Mouse (Mus musculus): ENCODE measurements at regions not wholly inside any gene's neighbourhood (a gene's known extent, or its start where the extent isn't known, plus 50 kb on each side); places are given as distances from the start of the nearest gene placed in this dataset.

DNA sequence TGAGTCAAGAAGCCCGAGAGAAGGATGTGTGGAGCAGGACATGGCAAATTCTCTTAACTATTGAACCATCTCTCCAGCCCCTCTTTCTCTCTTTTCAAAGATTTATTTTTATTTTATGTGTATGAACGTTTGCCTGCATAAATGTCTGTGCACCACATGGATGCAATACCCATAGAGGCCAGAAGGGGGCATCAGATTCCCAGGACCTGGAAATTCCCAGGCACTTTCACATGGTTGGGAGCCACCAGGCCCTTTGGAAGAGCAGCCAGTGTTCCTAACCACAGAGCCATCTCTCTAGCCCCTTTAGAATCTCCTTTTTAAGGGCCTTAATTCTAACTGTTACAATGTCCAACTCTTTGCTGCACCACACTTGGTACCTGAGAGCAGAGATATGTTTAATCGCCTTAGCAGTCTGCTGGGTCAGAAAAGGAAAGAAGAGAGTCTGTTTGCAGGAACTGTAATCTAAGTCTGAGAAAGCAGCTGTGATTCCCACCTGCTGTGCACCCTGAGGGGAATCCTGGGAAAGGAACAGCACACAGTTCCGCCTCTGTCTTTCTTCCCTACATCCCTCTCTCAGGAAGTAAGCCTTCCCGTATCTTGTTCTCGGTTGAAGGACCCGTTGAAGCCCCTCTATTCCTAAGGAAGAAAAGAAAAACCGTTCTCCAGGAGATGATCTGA, 186.8 kb downstream of the Katnal1 start:
- no peak for DNase-seq (ENCODE audit: low read depth, low spot score)

DNA sequence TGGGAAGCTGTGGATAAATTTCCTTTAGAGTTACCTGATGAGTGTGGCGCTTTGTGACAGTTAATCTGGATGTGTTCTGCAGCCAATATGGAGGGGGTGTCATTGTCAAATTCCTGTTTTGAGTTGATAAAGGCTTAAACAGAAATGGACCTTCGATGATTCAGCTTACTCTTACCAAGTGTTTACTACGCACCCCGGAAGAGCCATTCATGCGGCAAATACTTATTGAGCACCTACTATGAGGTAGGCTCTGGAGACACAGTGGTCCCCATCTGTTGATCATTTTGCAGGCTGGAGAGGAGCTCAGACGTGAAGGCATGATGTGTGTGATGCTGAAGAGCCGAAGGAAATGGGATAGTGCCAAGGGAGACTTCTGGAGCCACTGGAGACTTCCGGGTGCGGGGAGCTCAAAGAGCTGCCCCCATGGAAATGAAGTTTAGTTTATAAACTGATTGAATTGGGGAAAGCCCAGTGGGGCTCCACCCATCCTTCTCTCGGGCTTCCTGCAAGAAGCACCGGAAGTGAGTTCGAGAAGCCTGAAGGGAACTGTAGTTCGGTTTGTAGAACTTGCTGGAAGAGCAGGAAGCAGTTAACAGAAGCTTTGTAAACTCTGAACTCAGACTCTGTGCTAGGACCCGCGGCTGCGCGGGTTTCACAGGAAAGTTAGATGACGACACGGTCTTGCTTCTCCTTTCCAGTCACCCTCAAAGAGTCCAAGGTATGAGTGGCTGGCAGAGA, 187.7 kb downstream of the Katnal1 start:
- DNase-seq (ENCODE audit: low read depth, low spot score) = peak; percentile 18

DNA sequence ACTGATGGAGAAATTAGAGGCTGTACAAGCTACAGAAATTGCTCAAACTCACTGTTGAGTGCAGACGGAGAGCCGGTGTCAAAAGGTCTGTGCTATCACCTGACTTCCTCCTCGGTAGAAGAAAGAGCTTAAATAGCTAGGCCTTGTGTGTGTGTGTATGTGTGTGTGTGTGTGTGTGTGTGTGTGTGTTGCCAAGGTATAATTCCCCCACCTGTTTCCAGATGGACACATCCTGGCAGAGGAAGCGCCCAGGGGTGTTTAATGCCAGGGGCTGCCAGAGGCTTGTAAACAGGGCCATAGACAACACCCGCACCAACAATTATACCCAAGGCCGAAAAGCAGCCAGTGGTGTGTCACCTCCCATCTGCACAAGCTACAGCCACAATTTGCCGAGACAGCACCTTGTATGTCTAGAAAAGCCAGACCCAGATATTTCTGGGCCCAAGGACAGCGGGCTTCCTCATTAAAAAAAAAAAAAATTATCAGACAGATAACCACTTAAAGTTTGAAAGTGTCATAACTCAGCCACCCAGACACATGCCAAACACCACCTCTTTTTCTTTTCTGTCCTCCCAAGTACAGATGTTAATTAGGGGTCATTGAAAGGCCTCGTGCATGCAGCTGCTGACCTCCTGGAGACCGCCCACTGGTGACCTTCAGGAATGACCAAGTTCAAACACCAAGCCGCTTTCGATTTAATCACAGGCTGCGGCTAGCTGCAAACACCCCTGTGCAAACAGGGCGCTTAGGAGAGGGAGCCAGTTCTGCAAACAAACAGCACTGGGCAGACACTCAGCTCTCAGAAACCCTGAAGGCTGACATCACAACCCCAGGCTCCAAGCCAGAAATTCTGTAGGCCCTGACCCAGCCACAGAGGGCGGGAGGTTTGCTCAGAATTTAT, 188.0 kb upstream of the Ubl3 start:
- peak; percentile 72 for DNase-seq (ENCODE audit: low read depth, low spot score)

DNA sequence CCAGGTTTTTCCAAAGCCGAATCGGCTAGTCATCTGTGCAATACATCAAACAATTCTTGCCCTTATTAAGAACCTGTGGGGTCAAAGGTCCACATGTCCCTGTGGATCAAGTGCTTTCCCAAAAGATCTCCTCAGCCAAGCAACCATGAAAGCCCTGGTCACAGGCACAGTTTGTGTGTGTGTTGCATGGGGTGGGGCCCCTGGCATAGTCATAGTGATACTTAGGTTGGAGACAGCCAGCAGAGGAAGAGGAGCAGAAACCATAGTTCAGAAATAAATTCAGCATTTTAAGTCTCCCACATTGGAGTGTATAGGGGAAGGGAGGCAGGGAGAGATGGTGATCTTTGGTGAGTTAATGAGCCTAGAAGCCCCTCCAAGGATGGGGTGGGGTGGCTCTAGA, 187.1 kb upstream of the Ubl3 start:
- no peak for DNase-seq (ENCODE audit: low read depth, low spot score)

DNA sequence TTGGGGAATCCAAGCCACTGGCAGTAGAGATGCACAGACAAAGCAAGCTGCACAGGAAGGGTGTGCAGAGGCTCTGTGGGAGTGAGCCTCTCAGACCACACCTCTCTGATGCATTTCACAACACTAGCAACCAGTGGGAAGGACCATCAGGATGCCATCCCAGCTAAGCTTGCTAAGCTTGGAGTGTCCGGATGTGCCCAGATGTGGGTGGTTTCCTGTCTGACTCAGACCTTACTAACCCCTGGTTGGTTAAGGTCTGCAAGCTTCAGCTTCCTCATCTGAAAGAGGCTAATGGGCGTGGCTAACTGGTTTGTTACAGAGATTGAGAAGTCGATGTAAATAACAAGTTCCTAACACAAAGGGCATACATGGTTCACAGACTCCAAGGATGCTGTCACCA, 186.6 kb upstream of the Ubl3 start:
- DNase-seq (ENCODE audit: low read depth, low spot score) = peak; percentile 63

DNA sequence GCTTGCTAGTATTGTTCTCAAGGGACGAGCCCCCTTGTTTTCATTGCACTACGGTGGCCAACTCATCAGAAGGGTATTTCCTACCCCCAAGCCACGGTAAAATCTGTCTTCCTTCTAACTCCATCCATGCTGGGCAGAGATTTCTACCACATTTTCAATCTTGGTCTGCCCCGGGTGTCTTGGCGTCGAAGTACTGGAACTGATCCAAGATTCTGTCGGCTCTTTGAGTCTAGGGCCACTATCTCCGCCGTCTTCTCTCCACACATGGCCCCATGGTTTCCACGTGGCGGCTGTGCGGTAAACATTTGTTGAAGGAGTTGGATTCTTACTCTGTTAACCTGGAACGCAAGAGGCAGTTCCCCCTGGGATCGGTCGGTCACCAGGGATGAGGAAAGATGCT, 177.0 kb upstream of the Ubl3 start:
- DNase-seq (ENCODE audit: low read depth, low spot score) = no peak

DNA sequence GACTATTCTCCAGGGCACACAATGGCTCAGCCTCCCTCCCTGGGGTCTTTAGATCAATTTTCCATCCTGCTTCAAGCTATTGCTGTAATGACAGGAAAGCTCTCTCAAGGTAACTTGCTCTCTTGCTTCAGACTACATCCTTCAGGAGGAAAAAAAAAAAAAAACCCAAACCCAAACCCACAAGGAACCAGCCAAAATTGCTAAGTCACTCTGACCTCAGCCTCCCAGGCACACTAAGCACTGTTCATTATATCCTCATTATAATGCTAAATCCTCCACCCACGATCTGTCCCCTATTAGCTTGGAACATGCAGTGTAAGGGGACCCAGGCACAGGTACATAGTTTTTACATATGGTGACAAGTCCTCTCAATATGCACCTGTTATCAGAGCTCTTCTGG, 175.9 kb upstream of the Ubl3 start:
- no peak for DNase-seq (ENCODE audit: low read depth, low spot score)

DNA sequence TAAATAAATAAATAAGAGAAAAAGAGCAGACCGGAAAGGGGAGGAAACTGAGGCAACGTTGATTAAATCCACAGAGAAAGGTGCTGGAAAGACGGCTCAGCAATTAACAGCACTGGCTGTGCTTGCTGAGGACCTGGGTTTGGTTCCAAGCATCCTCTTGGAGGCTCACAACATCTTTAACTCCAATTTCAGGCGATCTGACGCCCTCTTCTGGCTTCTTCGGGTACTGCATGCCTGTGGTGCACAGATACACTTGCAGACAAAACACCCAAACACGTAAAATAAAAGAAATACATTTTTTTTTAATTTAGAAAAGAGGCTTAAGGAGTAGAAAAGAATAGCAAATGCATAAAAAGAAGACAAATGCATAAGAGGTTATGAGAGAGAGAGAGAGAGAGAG, 173.9 kb upstream of the Ubl3 start:
- no peak for DNase-seq (ENCODE audit: low read depth, low spot score)

DNA sequence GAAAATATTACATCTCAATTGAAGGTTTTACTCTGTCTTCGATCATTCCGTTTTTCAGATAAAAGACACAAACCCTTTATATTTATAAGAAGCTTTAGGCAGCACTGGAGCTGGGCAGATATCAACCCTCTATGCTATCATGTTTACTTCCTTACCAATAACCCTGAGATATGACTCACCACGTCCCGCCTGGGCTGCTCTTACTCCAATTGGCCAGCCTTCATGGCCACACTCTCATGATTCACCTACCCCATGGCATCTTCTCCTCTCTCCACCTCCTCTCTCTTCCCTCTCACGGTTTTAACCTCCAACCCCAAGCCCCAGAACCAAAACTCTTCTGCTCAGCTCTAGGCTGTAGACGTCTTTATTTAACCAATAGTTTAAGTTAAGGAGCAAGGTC, 171.9 kb upstream of the Ubl3 start:
- DNase-seq (ENCODE audit: low read depth, low spot score) = no peak

DNA sequence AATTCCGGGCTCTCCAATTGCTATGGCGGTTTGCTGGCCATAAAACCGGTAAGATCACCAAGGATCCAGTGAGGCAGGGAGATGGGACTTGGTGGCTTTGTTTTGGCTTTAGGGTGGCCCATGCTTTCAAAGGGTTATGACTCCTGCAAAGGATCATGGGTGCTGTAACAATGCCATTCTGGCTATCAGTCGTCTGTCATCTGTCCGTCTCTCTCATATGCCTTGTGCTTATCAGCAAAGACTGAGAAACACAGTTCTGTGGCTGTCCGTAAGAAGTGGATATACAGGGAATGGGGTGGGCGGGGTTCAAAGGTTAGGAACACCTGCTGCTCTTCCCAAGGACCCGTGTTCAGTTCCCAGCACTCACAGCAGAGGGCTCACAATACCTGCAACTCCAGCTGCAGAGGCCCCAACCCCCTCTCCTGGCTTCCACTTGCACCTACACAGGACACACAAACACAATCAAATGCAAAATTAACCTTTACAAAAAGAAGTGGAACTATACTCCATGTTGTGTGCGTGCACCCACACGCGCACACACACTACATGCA, 171.2 kb upstream of the Ubl3 start:
- no peak for DNase-seq (ENCODE audit: low read depth, low spot score)

DNA sequence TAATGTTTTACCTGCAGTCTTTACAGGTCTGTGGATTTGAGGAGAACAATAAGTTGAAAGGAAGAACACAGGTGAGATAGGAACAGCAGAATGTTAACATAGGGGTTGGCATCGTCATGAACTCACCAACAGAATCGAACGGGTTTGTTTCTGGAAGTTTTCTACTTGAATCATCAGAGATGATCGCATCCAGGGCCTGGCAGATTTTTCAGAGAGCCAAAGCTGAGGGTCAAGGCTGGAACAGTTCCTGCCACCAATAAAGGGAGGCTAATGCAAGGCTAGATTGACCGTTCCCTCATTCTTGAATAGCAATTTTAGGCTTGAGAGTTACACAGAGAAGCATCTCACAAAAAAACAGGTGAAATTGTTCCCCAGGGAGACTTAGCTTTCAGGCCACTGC, 168.0 kb upstream of the Ubl3 start:
- no peak for DNase-seq (ENCODE audit: low read depth, low spot score)

DNA sequence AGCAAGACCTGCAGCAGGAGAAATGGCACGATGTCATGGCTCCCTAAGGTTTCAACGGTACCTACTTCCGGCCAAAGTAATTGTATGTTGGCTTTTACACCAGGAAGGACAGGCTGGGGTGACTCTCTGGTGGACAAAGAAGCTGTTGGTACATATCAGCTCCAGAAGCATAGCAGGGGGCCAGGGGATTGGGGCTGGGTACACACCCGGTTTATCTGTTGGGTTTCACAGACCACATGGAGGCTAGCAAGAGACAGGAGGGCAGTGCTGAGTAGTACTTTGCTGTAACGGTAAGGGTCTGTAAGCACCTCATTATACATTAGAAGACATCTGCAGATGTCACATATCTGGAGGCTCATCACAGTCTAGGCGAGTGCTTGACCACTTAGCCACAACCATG, 164.0 kb upstream of the Ubl3 start:
- DNase-seq (ENCODE audit: low read depth, low spot score) = no peak

DNA sequence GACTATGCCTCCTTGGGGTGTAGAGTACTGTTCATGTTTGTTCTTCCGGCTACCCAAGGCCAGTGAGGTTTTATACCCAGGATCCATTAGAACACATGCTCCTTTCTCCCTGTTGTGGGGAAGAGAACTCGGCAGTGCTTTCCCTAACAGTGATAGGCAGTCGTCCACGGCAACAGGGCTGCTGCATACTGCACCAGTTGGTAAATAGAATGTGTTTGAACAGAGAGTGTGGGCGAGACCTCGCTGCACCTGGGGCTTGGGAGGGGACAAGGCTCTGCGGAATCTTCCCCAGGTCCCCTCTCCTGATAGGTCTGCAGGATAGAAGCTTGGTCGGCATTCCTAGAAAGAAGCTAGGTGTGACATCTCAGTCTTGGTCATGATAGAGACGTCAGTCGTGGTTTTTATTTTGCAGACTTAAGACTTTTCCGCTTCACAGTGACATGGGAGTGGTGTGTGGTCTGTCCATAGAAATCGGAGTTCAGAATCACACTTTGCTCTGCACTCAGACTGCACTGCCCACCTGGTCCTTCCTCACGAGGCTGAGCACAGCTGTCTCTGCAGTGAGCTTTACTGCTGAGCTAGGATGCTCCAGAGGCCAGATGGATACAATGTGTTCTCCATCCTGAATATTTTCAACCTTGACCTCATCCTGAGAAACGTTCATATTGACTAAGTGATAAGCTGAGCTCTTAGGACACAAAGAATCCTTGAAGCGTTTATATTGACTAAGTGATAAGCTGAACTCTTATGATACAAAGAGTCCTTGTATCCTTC, 162.8 kb upstream of the Ubl3 start:
- no peak for DNase-seq (ENCODE audit: low read depth, low spot score)

DNA sequence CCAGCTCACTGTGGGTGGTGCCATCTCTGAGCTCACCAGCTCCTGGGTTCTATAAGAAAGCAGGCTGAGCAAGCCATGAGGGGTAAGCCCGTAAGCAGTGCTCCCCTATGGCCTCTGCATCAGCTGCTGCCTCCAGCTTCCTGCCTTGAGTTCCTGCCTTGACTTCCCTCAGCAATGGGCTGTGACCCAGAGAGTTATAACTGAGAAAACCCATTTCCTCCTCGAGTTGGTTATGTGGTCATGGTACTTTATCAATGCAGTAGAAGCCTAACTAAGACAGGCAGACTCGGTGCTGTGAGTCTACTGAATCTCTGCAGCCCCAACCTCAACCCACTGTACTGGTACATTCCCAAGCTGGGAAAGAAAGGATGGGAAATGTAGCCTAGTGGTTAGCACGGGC, 162.2 kb upstream of the Ubl3 start:
- DNase-seq (ENCODE audit: low read depth, low spot score) = no peak

DNA sequence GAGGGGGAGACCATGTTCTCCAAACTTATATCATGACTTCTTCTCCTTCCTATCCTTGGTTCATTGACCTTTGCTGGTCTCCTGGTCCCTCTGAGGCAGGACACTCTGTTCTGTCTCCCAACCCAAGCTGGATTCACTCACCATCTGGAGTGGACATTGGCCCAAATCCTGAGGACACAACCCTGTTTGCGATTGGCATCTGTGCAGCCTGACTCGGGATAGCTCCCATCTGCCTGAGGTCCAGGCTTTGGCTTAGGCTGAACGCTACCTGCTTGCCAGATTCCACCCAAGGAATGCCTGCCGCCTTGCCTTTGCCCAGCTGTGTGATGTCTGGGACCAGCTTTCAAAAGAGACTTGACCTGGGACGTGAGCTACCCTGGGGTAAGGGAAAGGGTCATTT, 161.2 kb upstream of the Ubl3 start:
- DNase-seq (ENCODE audit: low read depth, low spot score) = no peak

DNA sequence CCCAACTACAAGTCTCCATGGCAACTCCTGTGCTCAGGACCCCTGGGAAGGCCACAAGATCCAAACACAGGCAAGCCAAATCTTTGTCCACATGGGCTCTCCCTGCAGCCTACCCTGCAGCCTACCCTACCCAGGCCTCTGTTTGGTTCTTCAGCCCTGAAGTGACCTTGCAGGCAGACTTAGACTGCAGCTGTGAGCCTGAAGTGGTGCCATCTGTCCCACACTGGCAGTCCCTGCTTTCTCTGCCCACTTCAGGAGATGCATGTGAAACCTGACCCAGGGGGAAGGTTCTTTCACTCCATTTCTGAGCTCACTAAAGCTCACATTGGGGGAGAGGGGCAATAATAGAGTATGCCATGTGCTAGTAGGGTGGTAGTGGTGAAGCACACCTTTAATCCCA, 160.4 kb upstream of the Ubl3 start:
- no peak for DNase-seq (ENCODE audit: low read depth, low spot score)

DNA sequence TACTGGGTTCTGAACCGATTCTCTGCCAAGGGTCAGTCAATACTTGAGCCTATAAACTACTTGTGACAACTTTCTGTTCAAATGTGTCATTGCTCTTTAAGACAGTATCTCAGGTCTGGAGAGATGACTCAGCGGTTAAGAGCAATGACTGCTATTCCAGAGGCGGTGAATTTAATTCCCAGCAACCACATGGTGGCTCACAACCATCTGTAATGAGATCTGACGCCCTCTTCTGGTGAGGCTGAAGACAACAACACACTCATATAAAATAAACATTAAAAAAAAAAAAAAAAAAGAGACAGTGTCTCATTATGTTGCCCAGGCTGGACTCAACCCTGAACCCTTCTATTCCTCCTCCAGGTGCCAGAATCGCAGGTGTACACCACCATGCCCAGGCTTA, 159.0 kb upstream of the Ubl3 start:
- DNase-seq (ENCODE audit: low read depth, low spot score) = no peak

DNA sequence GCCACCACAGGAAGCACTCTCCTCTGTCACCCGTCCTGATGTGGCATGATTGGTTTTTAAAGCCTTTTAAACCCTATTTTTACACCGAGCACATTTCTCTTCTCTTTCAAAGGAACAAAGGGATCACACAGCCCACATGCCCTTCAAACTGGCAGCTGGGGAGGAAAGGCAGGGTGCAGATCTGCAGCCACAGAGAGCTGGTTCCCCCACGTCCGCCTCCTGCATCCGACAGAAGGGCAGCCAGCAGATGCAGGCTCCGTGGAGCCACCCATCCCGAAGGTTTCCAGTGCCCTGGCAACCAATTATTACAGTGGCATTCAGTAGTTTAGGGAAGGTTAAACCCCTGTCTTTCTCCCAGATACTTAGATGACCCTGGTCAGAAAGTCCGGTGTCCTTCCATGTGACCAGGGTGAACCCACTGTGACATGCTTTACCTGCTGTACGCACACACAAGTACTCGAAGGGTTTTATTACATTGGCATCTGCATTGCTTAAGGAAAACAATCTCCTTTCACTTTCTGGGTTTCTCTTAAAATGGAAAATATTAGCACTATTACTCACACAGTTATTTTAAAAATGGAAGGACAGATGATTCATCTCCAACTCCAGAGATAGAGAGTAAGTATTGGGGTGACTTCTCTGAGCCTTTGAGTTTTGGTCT, 156.7 kb upstream of the Ubl3 start:
- no peak for DNase-seq (ENCODE audit: low read depth, low spot score)

DNA sequence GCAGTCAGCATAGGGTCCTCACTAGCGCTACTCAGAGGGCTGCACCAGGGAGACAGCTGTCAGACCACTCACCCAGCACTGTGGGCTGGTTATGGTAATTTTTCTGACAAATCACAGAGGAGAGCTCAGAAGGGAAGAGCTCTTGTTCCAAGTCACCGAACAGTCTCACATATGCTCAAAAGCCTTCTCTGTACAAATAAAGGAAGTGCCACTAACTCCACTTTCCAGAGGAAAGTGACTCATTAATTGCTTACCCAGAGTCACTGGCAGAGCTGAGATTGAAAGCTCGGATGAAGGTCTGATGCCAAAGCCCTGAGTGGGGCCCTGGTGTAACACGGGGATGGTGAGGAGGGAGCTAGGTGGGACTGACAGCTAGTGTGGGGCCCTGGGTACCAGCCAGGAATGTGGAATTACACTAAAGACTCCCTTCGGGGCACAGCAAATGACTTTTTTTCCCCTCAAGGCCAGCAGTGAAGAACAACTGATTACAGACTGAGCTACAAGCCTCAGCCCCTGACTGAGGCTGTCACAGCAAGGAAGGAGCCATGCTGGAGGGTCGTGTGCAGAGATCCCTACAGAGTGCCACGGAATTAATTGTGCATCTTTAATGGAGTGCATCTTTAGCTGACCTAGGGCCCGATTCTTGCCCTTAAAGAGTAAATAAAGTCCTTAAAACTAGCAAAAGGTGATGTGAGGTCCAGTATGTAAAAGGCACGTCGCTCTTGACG, 155.6 kb upstream of the Ubl3 start:
- no peak for DNase-seq (ENCODE audit: low read depth, low spot score)

DNA sequence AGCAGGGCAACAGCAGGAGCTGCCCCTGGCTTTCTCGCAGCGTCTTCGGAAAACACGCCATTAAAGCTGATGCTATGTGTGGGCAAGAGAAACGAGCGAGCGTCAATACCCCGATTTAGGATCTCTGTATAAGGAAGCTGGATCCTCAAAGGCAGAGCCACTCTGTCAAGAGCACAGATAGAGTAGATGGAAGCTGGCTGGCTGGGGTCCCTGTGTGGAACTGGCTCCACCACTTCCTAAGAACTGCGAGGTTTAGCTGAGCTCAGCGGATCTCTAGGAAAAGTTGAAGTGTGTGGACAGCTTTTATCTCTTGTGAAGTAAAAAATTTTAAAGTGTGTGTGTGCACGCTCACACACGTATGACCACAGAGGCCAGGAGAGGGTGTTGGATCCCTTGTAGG, 154.7 kb upstream of the Ubl3 start:
- DNase-seq (ENCODE audit: low read depth, low spot score) = no peak
